Mouse (Mus musculus) CH12.LX (cell line): Measurements from ENCODE around the gene Ankrd17. TPM values are rescaled to one million over a fixed set of nuclear protein-coding genes. Genes with fewer than 3 reads are reported as not detected.

Source experiments
- DNase-seq: peaks from one replicate; pipeline ENCODE4 v3.0.0-alpha.2; 2013; ENCODE audit errors: extremely low read depth
- H3K27ac ChIP-seq: 2 replicates; pipeline ENCODE4 v1.5.1; 2012; ENCODE audit warnings: low read depth, mild to moderate bottlenecking, control low read depth, moderate library complexity; ENCODE audit not compliant: insufficient read depth
- H3K27me3 ChIP-seq: replicated peaks from 2 replicates; pipeline ENCODE3; 2012; ENCODE audit warnings: inconsistent platforms
- H3K36me3 ChIP-seq, 2 experiments: replicated peaks in 1 of 2; 2 replicates each; pipeline versions ENCODE3 to v1.6.1; 2012; ENCODE audit warnings: inconsistent platforms in 1 of 2, low read length in 1 of 2, mild to moderate bottlenecking in 1 of 2, mixed read lengths in 1 of 2, moderate library complexity in 1 of 2; ENCODE audit not compliant: control insufficient read depth in 1 of 2, insufficient read depth in 1 of 2
- H3K4me1 ChIP-seq, 2 experiments: 2 replicates each; pipeline ENCODE4 v1.6.1; 2012; ENCODE audit warnings: inconsistent platforms in 1 of 2, moderate library complexity in 1 of 2; ENCODE audit not compliant: insufficient read depth in 2 of 2, control insufficient read depth in 1 of 2
- H3K4me2 ChIP-seq: 2 replicates; pipeline ENCODE4 v1.6.1; 2012; ENCODE audit warnings: low read depth, mild to moderate bottlenecking, control low read depth; ENCODE audit not compliant: poor library complexity, insufficient read depth, severe bottlenecking
- H3K4me3 ChIP-seq, 3 experiments: fragments of 150-350 bp in 1 of 3; sonication (generic) in 1 of 3; replicated peaks in 1 of 3; 2 replicates each; pipeline versions ENCODE3 to v1.5.1; 2011 to 2012; ENCODE audit warnings: low read depth in 2 of 3, low read length in 2 of 3, mild to moderate bottlenecking in 2 of 3, moderate library complexity in 2 of 3, control low read depth in 1 of 3, improper control_type of control experiment in 1 of 3, inconsistent platforms in 1 of 3, mixed read lengths in 1 of 3; ENCODE audit not compliant: poor library complexity in 1 of 3
- H3K79me2 ChIP-seq: replicated peaks from 2 replicates; pipeline ENCODE4 v1.6.1; 2012; ENCODE audit warnings: mild to moderate bottlenecking, moderate library complexity; ENCODE audit not compliant: control insufficient read depth, poor library complexity, insufficient read depth, severe bottlenecking; ENCODE audit errors: extremely low read depth
- H3K9ac ChIP-seq: 2 replicates; pipeline ENCODE4 v1.6.1; 2012; ENCODE audit warnings: low read depth, mild to moderate bottlenecking, control low read depth, moderate library complexity; ENCODE audit not compliant: insufficient read depth
- H3K9me3 ChIP-seq: replicated peaks from 2 replicates; pipeline ENCODE3; 2012; ENCODE audit warnings: low read length, inconsistent platforms, mixed read lengths
- CTCF ChIP-seq, 2 experiments: IDR thresholded peaks in 1 of 2; conservative IDR thresholded peaks in 1 of 2; 2 replicates each; pipeline ENCODE4 v1.5.1; 2011 to 2012; ENCODE audit warnings: low read depth in 2 of 2, low read length in 2 of 2, improper control_type of control experiment in 1 of 2, inconsistent platforms in 1 of 2, mild to moderate bottlenecking in 1 of 2, moderate library complexity in 1 of 2
- E2F4 ChIP-seq: IDR thresholded peaks from 2 replicates; pipeline ENCODE4 v1.6.1; 2011; ENCODE audit warnings: low read depth, low read length, improper control_type of control experiment; ENCODE audit not compliant: insufficient replicate concordance
- EP300 ChIP-seq: IDR thresholded peaks from 2 replicates; pipeline ENCODE4 v1.6.1; 2011; ENCODE audit warnings: low read length, improper control_type of control experiment
- GABPA ChIP-seq: IDR thresholded peaks from 2 replicates; pipeline ENCODE4 v1.6.1; 2012; ENCODE audit warnings: low read depth, low read length, improper control_type of control experiment, inconsistent platforms; ENCODE audit not compliant: insufficient replicate concordance
- IRF4 ChIP-seq: IDR thresholded peaks from 2 replicates; pipeline ENCODE4 v1.6.1; 2014; ENCODE audit warnings: low read depth, mild to moderate bottlenecking, inconsistent platforms, low read length, improper control_type of control experiment
- JUN ChIP-seq: IDR thresholded peaks from 2 replicates; pipeline ENCODE4 v1.6.1; 2011; ENCODE audit warnings: low read depth, mild to moderate bottlenecking, low read length, improper control_type of control experiment, moderate library complexity; ENCODE audit not compliant: insufficient read depth
- JUND ChIP-seq: conservative IDR thresholded peaks from 2 replicates; pipeline ENCODE4 v1.6.1; 2011; ENCODE audit warnings: low read depth, low read length, improper control_type of control experiment
- KAT2A ChIP-seq: IDR thresholded peaks from 2 replicates; pipeline ENCODE4 v1.6.1; 2012; ENCODE audit warnings: low read length, improper control_type of control experiment, inconsistent platforms; ENCODE audit not compliant: insufficient replicate concordance
- MAFK ChIP-seq: IDR thresholded peaks from 2 replicates; pipeline ENCODE4 v1.6.1; 2011; ENCODE audit warnings: low read length, improper control_type of control experiment; ENCODE audit not compliant: insufficient replicate concordance
- PAX5 ChIP-seq: IDR thresholded peaks from 2 replicates; pipeline ENCODE4 v1.6.1; 2012; ENCODE audit warnings: low read length, inconsistent platforms, mixed read lengths
- RAD21 ChIP-seq: IDR thresholded peaks from 2 replicates; pipeline ENCODE4 v1.6.1; 2011; ENCODE audit warnings: low read depth, mild to moderate bottlenecking, low read length, improper control_type of control experiment, moderate library complexity
- SIN3A ChIP-seq: IDR thresholded peaks from 2 replicates; pipeline ENCODE4 v1.6.1; 2012; ENCODE audit warnings: low read length, improper control_type of control experiment, inconsistent platforms
- SMC3 ChIP-seq: IDR thresholded peaks from 2 replicates; pipeline ENCODE4 v1.6.1; 2011; ENCODE audit warnings: low read depth, low read length, improper control_type of control experiment
- TBP ChIP-seq: conservative IDR thresholded peaks from 2 replicates; pipeline ENCODE4 v1.6.1; 2011; ENCODE audit warnings: low read depth, low read length, improper control_type of control experiment
- ZC3H11A ChIP-seq: IDR thresholded peaks from 2 replicates; pipeline ENCODE4 v1.6.1; 2012; ENCODE audit warnings: low read depth, mild to moderate bottlenecking, inconsistent platforms, low read length, improper control_type of control experiment
- ZNF384 ChIP-seq: IDR thresholded peaks from 2 replicates; pipeline ENCODE4 v1.6.1; 2012; ENCODE audit warnings: low read depth, low read length, improper control_type of control experiment, inconsistent platforms
- dilution Hi-C: fragments of 300-500 bp; cut with MboI; formaldehyde crosslinking; loops from 2 replicates; pipeline ENCODE4 v1.14.3; 2020; ENCODE audit warnings: low sequenced_read_pairs; ENCODE audit not compliant: extremely low pct_unique_long_range_greater_than_20kb, extremely low pct_ligation_motif_present
- in situ Hi-C: fragments of 300-500 bp; cut with MboI; formaldehyde crosslinking; loops from 3 replicates; pipeline ENCODE4 v1.14.3; 2019; ENCODE audit warnings: low sequenced_read_pairs, low pct_ligation_motif_present, low pct_unique_long_range_greater_than_20kb, mixed read lengths
- polyA plus RNA-seq: library from polyadenylated mRNA; unstranded; fragments of >175 nt; gene quantifications from 2 replicates; pipeline ENCODE4 v1.2.1, GENCODE M21; 2012; ENCODE audit warnings: low read depth; ENCODE audit not compliant: insufficient read length
- total RNA-seq, 2 experiments: library from RNA; depleted of rRNA; stranded (reverse); fragments of 300-350 nt in 1 of 2; fragments of >200 nt in 1 of 2; gene quantifications; 2 replicates each; pipeline ENCODE4 v1.2.3; 2012 to 2014

Gene Ankrd17
- total and polyA plus RNA-seq, 3 experiments = 31.7 to 71.5 (median 36.3) TPM

- H3K9me3 ChIP-seq = no peaks in the 10 kb centered on the region
- H3K4me3 ChIP-seq = no peak overlapping the region
- H3K9ac ChIP-seq = no peak overlapping the region
- dilution Hi-C loops (no loop called here), in situ Hi-C loops (no loop called here)
- H3K79me2 ChIP-seq = peaks cover 19% of the 10 kb centered on the region
- no peak overlapping the region for H3K27ac ChIP-seq
- H3K4me1 ChIP-seq = no peaks in the 10 kb centered on the region
- H3K27me3 ChIP-seq = no peaks in the 10 kb centered on the region
- TF ChIP-seq JUND (no peak), CTCF (conservative IDR thresholded peaks at IDR 0.05 in 1 of 2, IDR thresholded peaks at IDR 0.05 in 1 of 2; ENCODE audit: low read depth in 2 of 2, low read length in 2 of 2) (no peak), ZNF384 (no peak), E2F4 (no peak), ZC3H11A (no peak), IRF4 (no peak), SIN3A (no peak), TBP (no peak), PAX5 (no peak), KAT2A (no peak), SMC3 (no peak), MAFK (no peak)
- DNase-seq = no peak
- no peak overlapping the region for H3K4me2 ChIP-seq
- peaks cover 49 to 79% of the 10 kb centered on the region in 2 experiments for H3K36me3 ChIP-seq
Observed at GRCm38 (mm10) chr5:90245416-90245815, 121.0 kb downstream of the Ankrd17 start.

- H3K27ac ChIP-seq = no peak overlapping the region
- no peak overlapping the region for H3K4me2 ChIP-seq
- no peaks in the 10 kb centered on the region for H3K4me1 ChIP-seq
- H3K9me3 ChIP-seq = no peaks in the 10 kb centered on the region
- in situ Hi-C loops (no loop called here), dilution Hi-C loops (no loop called here)
- no peak overlapping the region for H3K9ac ChIP-seq
- no peak overlapping the region for H3K4me3 ChIP-seq
- DNase-seq = no peak
- peaks cover 56 to 94% of the 10 kb centered on the region in 2 experiments for H3K36me3 ChIP-seq
- no peaks in the 10 kb centered on the region for H3K27me3 ChIP-seq
- H3K79me2 ChIP-seq = peaks cover 6% of the 10 kb centered on the region
- TF ChIP-seq JUN (no peak), SIN3A (no peak), MAFK (no peak), GABPA (no peak), RAD21 (no peak), EP300 (no peak)
Observed at GRCm38 (mm10) chr5:90235217-90235616, 131.2 kb downstream of the Ankrd17 start.
